Mouse (Mus musculus): ENCODE measurements around the gene Umps. TPM values are rescaled to one million over a fixed set of nuclear protein-coding genes. Genes with fewer than 3 reads are reported as not detected.

Gene Umps
- total RNA-seq (2023) = 17.4 to 18.8 TPM (median 18.3 TPM) in 4 replicates

DNA sequence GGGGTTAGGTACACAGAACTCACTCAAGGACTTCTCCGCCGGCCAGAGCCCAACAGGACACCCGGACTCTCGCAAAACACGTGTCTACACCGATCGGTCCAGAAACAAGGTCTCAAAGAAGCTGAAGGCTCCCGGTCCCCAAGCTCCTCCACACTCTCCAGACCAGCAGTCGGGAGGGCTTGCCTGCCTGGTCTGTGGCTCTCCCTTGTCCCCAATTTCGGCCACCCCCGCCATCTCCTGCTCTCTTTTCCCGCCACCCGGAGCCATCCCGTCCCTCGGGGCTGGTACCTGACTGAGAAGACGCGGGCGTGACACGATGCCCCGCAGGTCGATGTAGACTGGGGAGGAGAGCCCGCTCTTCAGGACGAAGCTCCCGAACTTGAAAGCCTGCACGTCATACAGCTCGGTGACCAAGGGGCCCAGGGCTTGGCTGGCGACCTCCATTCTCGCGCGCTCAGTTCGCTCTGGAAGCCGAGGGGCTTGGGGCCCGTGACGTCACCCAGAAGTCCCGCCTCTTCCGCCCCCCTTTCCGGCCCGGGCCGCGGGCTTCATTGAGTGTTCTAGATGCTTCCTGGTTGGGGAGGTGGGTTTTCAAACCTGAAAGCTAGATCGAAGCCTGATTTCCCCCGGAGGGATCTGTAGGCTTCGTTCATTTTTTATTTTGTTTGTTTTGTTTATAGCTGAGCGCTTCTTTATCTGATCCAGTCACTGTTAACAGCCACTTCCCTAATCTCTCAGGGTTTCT, at the start of gene Umps:
Gene Umps (minus strand): TSS at position 501 of the 745 bp plus-strand sequence.

Other genes with a start within 250 kb of the Umps start
- 0.24 to 0.50 TPM (median 0.35 TPM) in 4 replicates for gene Muc13, start 173.0 kb downstream of the Umps start, total RNA-seq (2023)
- 0.49 to 2.0 TPM (median 1.2 TPM) in 4 replicates for gene Itgb5, start 137.4 kb downstream of the Umps start, total RNA-seq (2023)